Mouse (Mus musculus) ES-Bruce4 (cell line): Measurements from ENCODE around the gene Map2k6.

Experiments
- CTCF ChIP-seq: IDR thresholded peaks from one replicate; pipeline ENCODE4 v1.8.1; 2011; ENCODE audit warnings: low read depth, low read length
- EP300 ChIP-seq: IDR thresholded peaks from 2 replicates; pipeline ENCODE4 v1.6.1; 2011; ENCODE audit warnings: low read depth, low read length; ENCODE audit not compliant: insufficient read depth
- POLR2A ChIP-seq: IDR thresholded peaks from one replicate; pipeline ENCODE4 v1.8.1; 2011; ENCODE audit warnings: low read length; ENCODE audit not compliant: insufficient read depth

GRCm38 (mm10) chr11:110374036-110374435 lies 24.9 kb upstream of the Map2k6 start:
- no peak for TF ChIP-seq EP300
- no peak for TF ChIP-seq POLR2A
- TF ChIP-seq CTCF, result no peak
